Mouse (Mus musculus): ENCODE measurements at regions not wholly inside any gene's neighbourhood (a gene's known extent, or its start where the extent isn't known, plus 50 kb on each side); places are given as distances from the start of the nearest gene placed in this dataset.
A peak's percentile ranks its signal among the peaks of the same experiment; 100 is the strongest.

GRCm38 (mm10) chr2:30677498-30677897 lies 82.7 kb downstream of the Cstad start:
- Histone ChIP-seq H3K4me3 (replicated peaks) (peak overlapping the region; percentile 38), H3K4me2 (peak overlapping the region; percentile 57), H3K27ac (peak overlapping the region; percentile 91), H3K9me3 (peaks cover 5% of the 10 kb centered on the region; the same call in 1 of the 2 replicates), H3K4me1 (peaks cover 37% of the 10 kb centered on the region), H3K27me3 (peaks cover 12% of the 10 kb centered on the region; the same call in 1 of the 2 replicates), H3K9ac (peak overlapping the region; percentile 63), H3K36me3 (replicated peaks) (no peaks in the 10 kb centered on the region)
- 14% methylated on average over 5 of the region's 5 CpGs for WGBS
- ATAC-seq (ENCODE audit: low FRiP score) = peak; percentile 33

GRCm38 (mm10) chr2:30676833-30677459 lies 82.1 kb downstream of the Cstad start:
- peak overlapping the region; percentile 91 for H3K27ac ChIP-seq
- peaks cover 5% of the 10 kb centered on the region; the same call in 1 of the 2 replicates for H3K9me3 ChIP-seq
- H3K27me3 ChIP-seq = peaks cover 12% of the 10 kb centered on the region; the same call in 1 of the 2 replicates
- H3K4me3 ChIP-seq (replicated peaks) = peak overlapping the region; percentile 38
- H3K36me3 ChIP-seq (replicated peaks) = no peaks in the 10 kb centered on the region
- peak overlapping the region; percentile 63 for H3K9ac ChIP-seq
- peak overlapping the region; percentile 57 for H3K4me2 ChIP-seq
- under 1% methylated on average over 44 of the region's 44 CpGs for WGBS
- H3K4me1 ChIP-seq = peaks cover 32% of the 10 kb centered on the region
- peak; percentile 82 for ATAC-seq (ENCODE audit: low FRiP score)

GRCm38 (mm10) chr2:30676450-30676832 lies 81.6 kb downstream of the Cstad start:
- WGBS = 6% methylated on average over 7 of the region's 7 CpGs
- peaks cover 27% of the 10 kb centered on the region for H3K4me1 ChIP-seq
- H3K27ac ChIP-seq = peak overlapping the region; percentile 91
- H3K27me3 ChIP-seq = peaks cover 12% of the 10 kb centered on the region; the same call in 1 of the 2 replicates
- H3K9me3 ChIP-seq = peaks cover 5% of the 10 kb centered on the region; the same call in 1 of the 2 replicates
- peak overlapping the region; percentile 57 for H3K4me2 ChIP-seq
- ATAC-seq (ENCODE audit: low FRiP score) = peak; percentile 59
- H3K4me3 ChIP-seq (replicated peaks) = peak overlapping the region; percentile 38
- no peaks in the 10 kb centered on the region for H3K36me3 ChIP-seq (replicated peaks)
- peak overlapping the region; percentile 63 for H3K9ac ChIP-seq

- peaks cover 5% of the 10 kb centered on the region; the same call in 1 of the 2 replicates for H3K9me3 ChIP-seq
- no peaks in the 10 kb centered on the region for H3K36me3 ChIP-seq (replicated peaks)
- no peak overlapping the region for H3K4me3 ChIP-seq (replicated peaks)
- H3K27ac ChIP-seq = peak overlapping the region; percentile 91; the same call in 1 of the 2 replicates
- WGBS = 91% methylated on average over 2 of the region's 2 CpGs
- H3K27me3 ChIP-seq = peaks cover 12% of the 10 kb centered on the region; the same call in 1 of the 2 replicates
- H3K9ac ChIP-seq = no peak overlapping the region
- peaks cover 23% of the 10 kb centered on the region for H3K4me1 ChIP-seq
- no peak for ATAC-seq (ENCODE audit: low FRiP score)
- no peak overlapping the region for H3K4me2 ChIP-seq
Measured at GRCm38 (mm10) chr2:30675839-30676238, 81.0 kb downstream of the Cstad start.

DNA sequence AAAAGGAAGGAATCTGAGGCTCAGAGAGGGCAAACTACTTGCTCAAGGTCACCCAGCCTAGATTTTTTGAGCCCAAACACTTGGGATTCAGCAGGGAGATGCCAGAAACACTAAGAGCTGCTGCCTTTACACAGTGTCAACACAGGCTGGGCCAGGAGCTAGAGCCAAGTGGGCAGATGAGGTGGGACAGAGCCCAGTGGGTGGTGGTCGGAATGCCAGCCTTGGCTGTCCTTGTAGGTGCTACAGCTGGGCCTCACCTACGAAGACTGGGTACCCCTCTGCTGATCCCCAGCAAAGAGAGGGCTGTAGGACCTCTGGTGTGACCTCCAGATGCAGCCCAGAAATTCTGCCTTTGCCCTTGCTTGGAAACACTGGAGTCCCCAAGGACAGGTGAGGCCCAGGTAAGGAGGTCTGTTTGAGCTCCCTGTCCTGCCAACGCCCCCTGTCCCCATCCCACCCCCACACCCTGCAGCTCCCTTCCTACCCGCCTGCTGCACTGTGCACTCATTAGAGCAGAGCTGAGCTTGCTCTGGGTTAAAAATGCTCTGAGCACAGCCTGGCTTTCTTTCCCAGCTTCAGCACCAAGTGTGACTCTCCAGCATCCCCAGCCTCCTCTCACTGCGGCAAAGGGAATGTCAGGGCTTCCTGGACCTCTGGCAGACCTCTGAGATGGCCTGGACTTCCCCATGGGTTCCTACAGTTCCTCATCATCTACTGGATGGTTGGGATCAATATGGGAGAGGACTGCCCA lies 76.2 kb downstream of the Cstad start:
- Histone ChIP-seq H3K4me2 (no peak overlapping the region), H3K4me1 (peaks cover 30% of the 10 kb centered on the region), H3K27me3 (0 out of 2 replicates have a peak, but pooled peaks cover 11% of the 10 kb centered on the region), H3K4me3 (replicated peaks) (no peak overlapping the region), H3K36me3 (replicated peaks) (no peaks in the 10 kb centered on the region), H3K9me3 (no peaks in the 10 kb centered on the region), H3K9ac (no peak overlapping the region), H3K27ac (0 out of 2 replicates have a peak overlapping the region, but pooled peaks have one; percentile 65)
- WGBS = 72% methylated on average over 5 of the region's 5 CpGs
- no peak for ATAC-seq (ENCODE audit: low FRiP score)

DNA sequence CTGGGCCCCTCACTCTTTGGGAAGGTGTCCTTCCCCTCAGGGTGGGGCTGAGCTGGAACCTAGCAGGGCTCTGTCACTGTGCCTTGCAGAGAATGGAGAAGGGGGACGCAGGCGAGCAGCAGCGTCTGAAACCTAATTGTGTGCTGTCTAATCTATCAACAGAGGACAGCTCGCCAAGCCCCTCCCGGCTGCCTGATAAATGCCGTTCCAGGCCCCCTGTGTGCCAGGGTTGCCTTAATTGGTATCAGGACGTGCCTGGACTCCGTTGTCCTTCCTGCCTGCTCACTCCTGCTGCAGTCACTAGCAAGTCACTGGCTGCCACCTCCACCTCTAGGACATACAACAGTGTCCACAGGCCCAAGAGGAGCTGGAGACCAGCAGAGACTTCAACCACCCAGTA lies 72.6 kb downstream of the Cstad start:
- peak overlapping the region; percentile 87 for H3K27ac ChIP-seq
- peaks cover 34% of the 10 kb centered on the region for H3K4me1 ChIP-seq
- 0 out of 2 replicates have a peak, but pooled peaks cover 6% of the 10 kb centered on the region for H3K27me3 ChIP-seq
- ATAC-seq (ENCODE audit: low FRiP score) = peak; percentile 70
- H3K4me3 ChIP-seq (replicated peaks) = no peak overlapping the region
- no peaks in the 10 kb centered on the region for H3K36me3 ChIP-seq (replicated peaks)
- H3K9me3 ChIP-seq = no peaks in the 10 kb centered on the region
- peak overlapping the region; percentile 10; the same call in 1 of the 2 replicates for H3K4me2 ChIP-seq
- under 1% methylated on average over 8 of the region's 8 CpGs for WGBS
- H3K9ac ChIP-seq = peak overlapping the region; percentile 29; the same call in 1 of the 2 replicates

DNA sequence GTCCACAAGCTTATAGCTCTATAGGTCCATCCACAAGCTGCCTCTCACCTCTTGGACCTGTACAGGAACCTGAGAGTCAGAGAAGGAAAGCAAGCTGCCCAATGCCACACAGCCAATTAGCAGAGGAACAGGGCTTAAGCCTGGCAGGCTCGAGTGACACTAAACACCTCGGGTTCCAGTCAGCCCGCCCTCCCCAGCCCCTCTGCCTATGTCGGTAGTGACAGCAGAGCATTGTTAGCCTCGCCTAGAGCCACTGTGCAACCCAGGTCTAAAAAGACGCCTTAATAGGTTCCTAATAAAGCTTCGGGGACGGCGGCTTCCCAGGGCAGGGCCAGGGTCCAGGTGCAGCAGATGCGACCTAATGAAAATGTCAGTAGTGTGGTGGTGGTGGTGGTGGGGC lies 66.3 kb downstream of the Cstad start:
- Histone ChIP-seq H3K9ac (0 out of 2 replicates have a peak overlapping the region, but pooled peaks have one; percentile 65), H3K4me3 (replicated peaks) (no peak overlapping the region), H3K9me3 (no peaks in the 10 kb centered on the region), H3K27me3 (no peaks in the 10 kb centered on the region), H3K27ac (peak overlapping the region; percentile 99), H3K4me1 (peaks cover 61% of the 10 kb centered on the region), H3K36me3 (replicated peaks) (no peaks in the 10 kb centered on the region), H3K4me2 (no peak overlapping the region)
- 16% methylated on average over 10 of the region's 10 CpGs for WGBS
- ATAC-seq (ENCODE audit: low FRiP score) = no peak

- ATAC-seq (ENCODE audit: low FRiP score) = peak; percentile 28; the same call in 1 of the 2 replicates
- Histone ChIP-seq H3K4me3 (replicated peaks) (no peak overlapping the region), H3K4me2 (peak overlapping the region; percentile 6; the same call in 1 of the 2 replicates), H3K9ac (peak overlapping the region; percentile 65), H3K9me3 (no peaks in the 10 kb centered on the region), H3K27ac (peak overlapping the region; percentile 99), H3K4me1 (peaks cover 66% of the 10 kb centered on the region), H3K36me3 (replicated peaks) (no peaks in the 10 kb centered on the region), H3K27me3 (no peaks in the 10 kb centered on the region)
- WGBS = 11% methylated on average over 10 of the region's 10 CpGs
Measured at GRCm38 (mm10) chr2:30660613-30660991, 65.8 kb downstream of the Cstad start.

DNA sequence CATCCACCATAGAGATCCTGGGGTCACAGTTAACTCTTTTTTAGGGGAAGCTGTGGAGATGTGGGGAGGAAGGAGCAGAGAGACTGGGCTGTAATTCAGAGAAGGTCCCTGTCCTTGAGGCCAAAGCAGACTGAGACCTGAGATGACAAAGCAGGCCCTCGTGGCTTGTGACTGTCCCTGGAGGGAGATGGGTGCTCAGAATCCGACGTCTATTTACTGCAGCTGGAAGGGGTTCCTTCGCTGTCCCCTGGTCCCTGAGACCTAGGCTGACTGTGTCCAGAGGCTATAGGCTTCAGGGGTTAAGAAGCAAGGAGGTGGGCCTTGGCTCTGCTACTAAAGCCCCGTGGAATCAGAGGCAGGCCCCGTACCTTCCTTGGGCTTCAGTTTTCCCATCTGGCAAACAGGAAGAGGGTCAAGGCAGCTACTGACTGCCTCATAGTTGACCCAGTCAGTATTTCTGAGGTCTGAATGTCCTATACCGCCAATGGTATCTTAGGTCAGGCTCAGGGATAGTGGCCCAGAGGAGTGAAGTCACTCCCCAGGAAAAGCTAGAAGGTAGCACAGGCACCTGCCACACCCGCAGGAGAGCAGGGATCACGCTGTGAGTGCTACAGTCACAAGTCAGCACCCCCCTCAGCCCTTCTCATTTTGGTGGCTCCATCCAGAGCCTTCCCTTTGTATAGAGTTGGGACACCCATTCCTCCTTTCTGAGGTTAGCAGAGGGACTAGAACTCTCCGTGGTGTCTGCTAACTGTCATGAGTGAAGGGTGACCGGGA lies 65.2 kb downstream of the Cstad start:
- Histone ChIP-seq H3K27me3 (no peaks in the 10 kb centered on the region), H3K4me3 (replicated peaks) (no peak overlapping the region), H3K9ac (peak overlapping the region; percentile 65), H3K27ac (peak overlapping the region; percentile 99), H3K36me3 (replicated peaks) (no peaks in the 10 kb centered on the region), H3K4me2 (peak overlapping the region; percentile 6; the same call in 1 of the 2 replicates), H3K9me3 (no peaks in the 10 kb centered on the region), H3K4me1 (peaks cover 67% of the 10 kb centered on the region)
- 33% methylated on average over 11 of the region's 11 CpGs for WGBS
- no peak for ATAC-seq (ENCODE audit: low FRiP score)

DNA sequence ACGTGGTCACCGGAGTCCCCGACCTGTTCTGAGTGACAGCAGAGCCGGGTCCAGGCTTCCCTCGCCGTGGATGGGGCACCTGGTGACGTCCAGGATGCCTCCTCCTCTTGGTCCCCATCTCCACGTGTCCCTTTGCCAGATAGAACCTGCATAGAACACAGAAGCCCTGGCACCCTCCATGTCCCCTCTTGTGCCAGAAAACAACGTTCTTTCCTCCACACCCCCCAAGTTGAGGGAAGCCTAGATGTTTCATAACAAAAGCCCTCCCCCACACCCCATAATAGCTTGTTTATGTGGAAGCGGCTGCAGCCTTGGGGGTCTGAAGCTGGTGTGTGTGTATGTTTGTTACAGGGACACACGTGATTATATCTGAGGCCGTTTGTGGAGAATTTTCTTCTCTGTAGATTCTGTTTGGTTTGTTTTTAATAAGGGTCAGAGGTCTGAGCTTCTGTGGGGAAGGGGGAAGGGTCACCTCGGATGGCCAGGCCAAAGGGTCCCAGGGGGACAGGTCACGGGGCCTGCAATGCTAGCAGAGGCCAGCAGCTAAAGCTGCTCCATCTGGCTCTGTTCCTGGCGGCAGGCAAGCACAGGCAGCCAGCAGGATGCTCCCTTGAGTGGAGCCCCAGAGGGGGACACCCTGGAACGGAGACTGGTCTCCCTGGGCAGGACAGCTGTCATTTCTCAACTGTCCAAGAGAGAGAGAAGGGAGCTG lies 64.2 kb downstream of the Cstad start:
- WGBS = under 1% methylated on average over 16 of the region's 16 CpGs
- peak overlapping the region; percentile 99 for H3K27ac ChIP-seq
- peak overlapping the region; percentile 32 for H3K4me3 ChIP-seq (replicated peaks)
- H3K4me1 ChIP-seq = peaks cover 73% of the 10 kb centered on the region
- ATAC-seq (ENCODE audit: low FRiP score) = peak; percentile 44
- H3K27me3 ChIP-seq = no peaks in the 10 kb centered on the region
- no peaks in the 10 kb centered on the region for H3K9me3 ChIP-seq
- H3K36me3 ChIP-seq (replicated peaks) = no peaks in the 10 kb centered on the region
- peak overlapping the region; percentile 65 for H3K9ac ChIP-seq
- peak overlapping the region; percentile 55 for H3K4me2 ChIP-seq

Data from forebrain, embryonic 12.5 days (tissue).